Mouse (Mus musculus): Measurements from ENCODE around the gene Ddx21. TPM values are rescaled to one million over a fixed set of nuclear protein-coding genes. Genes with fewer than 3 reads are reported as not detected.

The Ddx21 gene
- 60.1 and 80.2 TPM in 2 replicates for polyA plus RNA-seq (2012; ENCODE audit: low replicate concordance)

GRCm38 (mm10) chr10:62602177-62603040 lies at the start of gene Ddx21:
TSS of gene Ddx21 (minus strand) at chr10:62602281.

GRCm38 (mm10) chr10:62650881-62651810 lies 49.1 kb upstream of the Ddx21 start, which contains the start of gene Ddx50:
TSS of gene Ddx50 (minus strand) at chr10:62651218.

GRCm38 (mm10) chr10:62578338-62579100 lies 23.6 kb downstream of the Ddx21 start, which contains the start of gene Kif1bp:
TSS of gene Kif1bp (minus strand) at chr10:62578457.

Other genes with a start within 250 kb of the Ddx21 start
- gene Hk1, start 222.4 kb downstream of the Ddx21 start, polyA plus RNA-seq (2012; ENCODE audit: low replicate concordance) = 506 and 712 TPM in 2 replicates
- not detected in 2 replicates for gene Hkdc1, start 179.8 kb downstream of the Ddx21 start, polyA plus RNA-seq (2012; ENCODE audit: low replicate concordance)
- 0.22 TPM in 1 of 2 replicates, not detected in the other for gene 4930507D05Rik, start 152.8 kb downstream of the Ddx21 start, polyA plus RNA-seq (2012; ENCODE audit: low replicate concordance)
- 17.2 and 32.5 TPM in 2 replicates for gene Supv3l1, start 152.5 kb downstream of the Ddx21 start, polyA plus RNA-seq (2012; ENCODE audit: low replicate concordance)
- gene Vps26a, start 115.5 kb downstream of the Ddx21 start, polyA plus RNA-seq (2012; ENCODE audit: low replicate concordance) = 0.57 and 15.4 TPM in 2 replicates
- gene Srgn, start 74.8 kb downstream of the Ddx21 start, polyA plus RNA-seq (2012; ENCODE audit: low replicate concordance) = 3.4 and 66.0 TPM in 2 replicates
- gene Kif1bp, start 23.8 kb downstream of the Ddx21 start, polyA plus RNA-seq (2012; ENCODE audit: low replicate concordance) = 4.2 and 9.4 TPM in 2 replicates
- 18.1 and 20.8 TPM in 2 replicates for gene Ddx50, start 48.9 kb upstream of the Ddx21 start, polyA plus RNA-seq (2012; ENCODE audit: low replicate concordance)
- gene Stox1, start 123.8 kb upstream of the Ddx21 start, polyA plus RNA-seq (2012; ENCODE audit: low replicate concordance) = not detected in 2 replicates
- 0.74 and 8.3 TPM in 2 replicates for gene Ccar1, start 190.0 kb upstream of the Ddx21 start, polyA plus RNA-seq (2012; ENCODE audit: low replicate concordance)